Mouse (Mus musculus): ENCODE data around the gene Gcm2. TPM values are rescaled to one million over a fixed set of nuclear protein-coding genes. Genes with fewer than 3 reads are reported as not detected.

Gcm2 gene
- polyA plus RNA-seq, 1 experiment from 2014 or later, result not detected

Other genes with a start within 250 kb of the Gcm2 start
- gene Pak1ip1, start 110.0 kb downstream of the Gcm2 start, polyA plus RNA-seq (2014; fragmentation: Nextera tagmentation; extraction: Ambion mirVana), result 52.1 and 54.6 TPM in 2 replicates
- gene Tmem14c, start 94.7 kb downstream of the Gcm2 start, polyA plus RNA-seq (2014; fragmentation: Nextera tagmentation; extraction: Ambion mirVana), result 245 and 252 TPM in 2 replicates
- gene Mak, start 31.3 kb downstream of the Gcm2 start, polyA plus RNA-seq (2014; fragmentation: Nextera tagmentation; extraction: Ambion mirVana), result 0.04 and 0.15 TPM in 2 replicates
- not detected in 2 replicates for gene Sycp2l, start 3.3 kb upstream of the Gcm2 start, polyA plus RNA-seq (2014; fragmentation: Nextera tagmentation; extraction: Ambion mirVana)
- gene Elovl2, start 109.4 kb upstream of the Gcm2 start, polyA plus RNA-seq (2014; fragmentation: Nextera tagmentation; extraction: Ambion mirVana), result 0.44 and 0.92 TPM in 2 replicates
- gene Smim13, start 138.8 kb upstream of the Gcm2 start, polyA plus RNA-seq (2014; fragmentation: Nextera tagmentation; extraction: Ambion mirVana), result 8.8 and 10.6 TPM in 2 replicates
- gene Gm17364, start 162.9 kb upstream of the Gcm2 start, polyA plus RNA-seq (2014; fragmentation: Nextera tagmentation; extraction: Ambion mirVana), result not detected in 2 replicates